Mouse (Mus musculus): ENCODE measurements at regions not wholly inside any gene's neighbourhood (a gene's known extent, or its start where the extent isn't known, plus 50 kb on each side); places are given as distances from the start of the nearest gene placed in this dataset.

- DNase-seq (ENCODE audit: extremely low spot score), result no peak
Observed at GRCm38 (mm10) chr11:31540816-31541215, 130.9 kb downstream of the Bod1 start.

- no peak for DNase-seq (ENCODE audit: extremely low spot score)
Observed at GRCm38 (mm10) chr11:31531416-31531815, 140.3 kb downstream of the Bod1 start.

GRCm38 (mm10) chr11:31530851-31531250 lies 140.8 kb downstream of the Bod1 start:
- DNase-seq (ENCODE audit: extremely low spot score), result no peak

GRCm38 (mm10) chr11:31529686-31530085 lies 142.0 kb downstream of the Bod1 start:
- no peak for DNase-seq (ENCODE audit: extremely low spot score)

GRCm38 (mm10) chr11:31524708-31525107 lies 147.0 kb downstream of the Bod1 start:
- DNase-seq (ENCODE audit: extremely low spot score), result no peak

- DNase-seq (ENCODE audit: extremely low spot score), result no peak
Observed at GRCm38 (mm10) chr11:31524065-31524618, 147.5 kb downstream of the Bod1 start.

GRCm38 (mm10) chr11:31522127-31522526 lies 149.6 kb downstream of the Bod1 start:
- no peak for DNase-seq (ENCODE audit: extremely low spot score)

- DNase-seq (ENCODE audit: extremely low spot score), result no peak
Observed at GRCm38 (mm10) chr11:31520909-31521308, 150.8 kb downstream of the Bod1 start.

GRCm38 (mm10) chr11:31503239-31503916 lies 133.5 kb upstream of the Stc2 start:
- no peak for DNase-seq (ENCODE audit: extremely low spot score)

- no peak for DNase-seq (ENCODE audit: extremely low spot score)
Observed at GRCm38 (mm10) chr11:31485429-31485828, 115.6 kb upstream of the Stc2 start.

- no peak for DNase-seq (ENCODE audit: extremely low spot score)
Observed at GRCm38 (mm10) chr11:31481057-31481340, 111.1 kb upstream of the Stc2 start.

- DNase-seq (ENCODE audit: extremely low spot score), result no peak
Observed at GRCm38 (mm10) chr11:31480225-31481056, 110.6 kb upstream of the Stc2 start.

- no peak for DNase-seq (ENCODE audit: extremely low spot score)
Observed at GRCm38 (mm10) chr11:31477763-31478162, 107.9 kb upstream of the Stc2 start.

- DNase-seq (ENCODE audit: extremely low spot score), result no peak
Observed at GRCm38 (mm10) chr11:31477104-31477503, 107.2 kb upstream of the Stc2 start.

GRCm38 (mm10) chr11:31473017-31473416 lies 103.1 kb upstream of the Stc2 start:
- DNase-seq (ENCODE audit: extremely low spot score), result no peak

GRCm38 (mm10) chr11:31470681-31471414 lies 101.0 kb upstream of the Stc2 start:
- no peak for DNase-seq (ENCODE audit: extremely low spot score)

GRCm38 (mm10) chr11:31464844-31465243 lies 95.0 kb upstream of the Stc2 start:
- DNase-seq (ENCODE audit: extremely low spot score), result no peak

GRCm38 (mm10) chr11:31462440-31462839 lies 92.6 kb upstream of the Stc2 start:
- DNase-seq (ENCODE audit: extremely low spot score), result no peak

- no peak for DNase-seq (ENCODE audit: extremely low spot score)
Observed at GRCm38 (mm10) chr11:31461824-31462223, 92.0 kb upstream of the Stc2 start.

GRCm38 (mm10) chr11:31461348-31461747 lies 91.5 kb upstream of the Stc2 start:
- no peak for DNase-seq (ENCODE audit: extremely low spot score)

GRCm38 (mm10) chr11:31427374-31427773 lies 57.5 kb upstream of the Stc2 start:
- DNase-seq (ENCODE audit: extremely low spot score), result no peak

Measured in embryo, embryonic 9.5 days (tissue).